ENCODE assay signal across 25 mouse cellular contexts in genomic region chr10:61010697-61011096, GRCm38 (mm10).
DNase-seq lines count a peak whose midpoint lies in the region; ATAC-seq lines count a peak whose summit lies in the region.
"Had no signal": no experiment of that assay in that cellular context is flagged by ENCODE, and none has a peak within 500 bp of the region (broad histone marks: within the 10 kb centered on the region; RNA-seq: fewer than 3 reads in every experiment).

No protein-coding gene starts in this region.

- no peak overlapping the region for H3K4me3 ChIP-seq in hindbrain, embryonic 16.5 days (ENCODE audit: low read length)
- no peak overlapping the region for H3K4me3 ChIP-seq in hindbrain, embryonic 11.5 days (ENCODE audit: low read depth, low read length)
- H3K4me3 ChIP-seq: erythroblast, embryonic 14.5 days; forebrain, embryonic 12.5 days; heart, embryonic 13.5 days; kidney, embryonic 15.5 days; layer of hippocampus, adult 2 months; left cerebral cortex, adult 2 months had no signal

- no peak overlapping the region for H3K27ac ChIP-seq in hindbrain, embryonic 16.5 days (ENCODE audit: low read depth, low read length)
- no peak overlapping the region for H3K27ac ChIP-seq in hindbrain, embryonic 11.5 days (ENCODE audit: low read depth, low read length)
- H3K27ac ChIP-seq: forebrain, embryonic 12.5 days; heart, embryonic 13.5 days; kidney, embryonic 15.5 days; layer of hippocampus, adult 2 months; left cerebral cortex, adult 2 months; liver, embryonic 14.5 days; macrophage had no signal

- H3K27me3 ChIP-seq in hindbrain, embryonic 16.5 days (replicated peaks; ENCODE audit: control insufficient read depth, insufficient read depth, low read length): no peaks in the 10 kb centered on the region
- H3K27me3 ChIP-seq in hindbrain, embryonic 11.5 days (ENCODE audit: control insufficient read depth, insufficient read depth, low read length): no peaks in the 10 kb centered on the region
- H3K27me3 ChIP-seq: forebrain, embryonic 12.5 days; kidney, embryonic 15.5 days had no signal

- ATAC-seq in hindbrain, embryonic 16.5 days: 0 out of 2 replicates have a peak, but pooled peaks have one; percentile 44
- no peak for ATAC-seq in hindbrain, embryonic 11.5 days (ENCODE audit: low FRiP score)
- no peak for ATAC-seq in CD4-positive, CD25-positive, alpha-beta regulatory T cell, adult 4 months
- ATAC-seq: intestine, embryonic 16.5 days had no signal

- no peak overlapping the region for H3K4me2 ChIP-seq in hindbrain, embryonic 16.5 days (ENCODE audit: low read length)
- H3K4me2 ChIP-seq in hindbrain, embryonic 11.5 days (replicated peaks; ENCODE audit: low read depth, low read length): no peak overlapping the region
- H3K4me2 ChIP-seq: forebrain, embryonic 12.5 days; heart, embryonic 13.5 days; kidney, embryonic 15.5 days had no signal

- DNase-seq in hindbrain, embryonic 11.5 days (ENCODE audit: low spot score): no peak
- peak; percentile 9 to 20 for DNase-seq in left cerebral cortex, postnatal 25 days (ENCODE audit: low spot score in 2 of 2)
- no peak for DNase-seq in left cerebral cortex, postnatal 4 days
- peak; percentile 9 for DNase-seq in right cerebral cortex, adult 18-20 months
- no peak for DNase-seq in right cerebral cortex, postnatal 14 days
- DNase-seq: adrenal gland, postnatal 10 days; B cell, adult 2 months; cerebellum, adult 18-20 months; heart, postnatal 10 days; kidney, postnatal 36 days; liver; lung, adult 2 months; lung, postnatal 10 days; thymus, postnatal 4 days had no signal

- no peak overlapping the region for H3K9ac ChIP-seq in hindbrain, embryonic 16.5 days (ENCODE audit: low read depth, low read length)
- no peak overlapping the region for H3K9ac ChIP-seq in hindbrain, embryonic 11.5 days (ENCODE audit: low read depth, low read length)
- H3K9ac ChIP-seq: forebrain, embryonic 12.5 days; heart, embryonic 13.5 days; kidney, embryonic 15.5 days; liver, embryonic 14.5 days had no signal

- no peaks in the 10 kb centered on the region for H3K36me3 ChIP-seq in hindbrain, embryonic 16.5 days (ENCODE audit: control insufficient read depth, insufficient read depth, low read length)
- no peaks in the 10 kb centered on the region for H3K36me3 ChIP-seq in hindbrain, embryonic 11.5 days (ENCODE audit: control insufficient read depth, insufficient read depth, low read length)
- H3K36me3 ChIP-seq: forebrain, embryonic 12.5 days; heart, embryonic 13.5 days; kidney, embryonic 15.5 days had no signal

- H3K4me1 ChIP-seq in hindbrain, embryonic 16.5 days (ENCODE audit: control insufficient read depth, insufficient read depth, low read depth, low read length): peaks cover 3% of the 10 kb centered on the region; the same call in 1 of the 2 replicates
- no peaks in the 10 kb centered on the region for H3K4me1 ChIP-seq in hindbrain, embryonic 11.5 days (replicated peaks; ENCODE audit: control insufficient read depth, insufficient read depth, low read length)
- H3K4me1 ChIP-seq: heart, embryonic 13.5 days; kidney, embryonic 15.5 days had no signal

- WGBS in hindbrain, embryonic 16.5 days: 52% methylated on average over 4 of the region's 4 CpGs
- WGBS in hindbrain, embryonic 11.5 days: 76% methylated on average over 4 of the region's 4 CpGs

- H3K9me3 ChIP-seq in hindbrain, embryonic 16.5 days (ENCODE audit: control insufficient read depth, low read length): no peaks in the 10 kb centered on the region
- H3K9me3 ChIP-seq in hindbrain, embryonic 11.5 days (ENCODE audit: control insufficient read depth, low read length): no peaks in the 10 kb centered on the region
- H3K9me3 ChIP-seq: forebrain, embryonic 12.5 days; heart, embryonic 13.5 days; kidney, embryonic 15.5 days had no signal

- intact Hi-C loops in left cerebral cortex, postnatal 25 days (cut with DNase I): no loop called here
- intact Hi-C loops in left cerebral cortex, postnatal 4 days (cut with DNase I): no loop called here

Comparison
In these comparisons a context has a peak if more than half of its experiments do, and no peak if none do; other contexts are left out.
1. DNase-seq: peak in left cerebral cortex, postnatal 25 days (2 of 2) and right cerebral cortex, adult 18-20 months (single experiment); none in hindbrain, embryonic 11.5 days (single experiment), left cerebral cortex, postnatal 4 days (single experiment) and right cerebral cortex, postnatal 14 days (single experiment).